Mouse (Mus musculus): ENCODE measurements around the gene Chrna9. TPM values are rescaled to one million over a fixed set of nuclear protein-coding genes. Genes with fewer than 3 reads are reported as not detected.

Chrna9 gene
- total and polyA plus RNA-seq, 3 experiments, result 0.57 TPM; not detected in 2

DNA sequence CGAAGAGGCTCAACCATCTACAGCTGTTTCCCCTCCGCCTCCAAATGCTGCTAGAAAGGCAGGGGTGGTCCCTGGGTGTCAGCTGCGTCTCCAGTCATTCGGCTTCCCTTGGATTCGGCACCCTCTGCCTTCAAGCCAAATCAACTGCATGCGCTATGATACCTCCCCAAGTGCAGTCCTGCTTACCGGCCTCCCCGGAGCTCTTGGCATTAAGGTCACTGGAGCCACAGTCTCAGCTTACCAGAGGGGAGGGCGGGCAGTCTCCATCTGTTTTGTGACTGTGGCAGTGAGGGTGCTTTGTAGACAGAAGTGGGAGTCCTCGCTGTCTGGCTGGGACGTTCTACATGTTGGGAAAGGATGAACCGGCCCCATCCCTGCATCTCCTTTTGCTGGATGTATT, 32.4 kb downstream of the Chrna9 start:
- peaks cover 0 to 3% of the 10 kb centered on the region in 2 experiments; a peak in 1 of 4 replicates for H3K4me1 ChIP-seq (ENCODE audit: control insufficient read depth in 1 of 2, insufficient read depth in 2 of 2)
- no peak for DNase-seq (ENCODE audit: extremely low read depth)
- H3K27me3 ChIP-seq (replicated peaks), result no peaks in the 10 kb centered on the region
- no peaks in the 10 kb centered on the region for H3K36me3 ChIP-seq (replicated peaks in 1 of 2; ENCODE audit: control insufficient read depth in 1 of 2, insufficient read depth in 1 of 2, low read length in 1 of 2)
- H3K4me3 ChIP-seq (replicated peaks in 1 of 3; ENCODE audit: low read depth in 2 of 3, low read length in 2 of 3, poor library complexity in 1 of 3), result no peak overlapping the region
- H3K79me2 ChIP-seq (replicated peaks; ENCODE audit: control insufficient read depth, extremely low read depth, insufficient read depth, poor library complexity, severe bottlenecking), result no peaks in the 10 kb centered on the region
- TF ChIP-seq ELF1 (IDR thresholded peaks at IDR 0.05; ENCODE audit: low read depth, low read length) (no peak), MXI1 (IDR thresholded peaks at IDR 0.05; ENCODE audit: low read depth, low read length) (no peak), IRF4 (IDR thresholded peaks at IDR 0.05; ENCODE audit: low read depth, low read length) (no peak), SMC3 (IDR thresholded peaks at IDR 0.05; ENCODE audit: low read depth, low read length) (no peak), E2F4 (IDR thresholded peaks at IDR 0.05; ENCODE audit: insufficient replicate concordance, low read depth, low read length) (no peak), POLR2AphosphoS2 (IDR thresholded peaks at IDR 0.05; ENCODE audit: low read depth, low read length) (no peak), USF2 (conservative IDR thresholded peaks at IDR 0.05; ENCODE audit: low read depth, low read length) (no peak)
- H3K4me2 ChIP-seq (ENCODE audit: insufficient read depth, low read depth, poor library complexity, severe bottlenecking), result no peak overlapping the region
- H3K9ac ChIP-seq (ENCODE audit: insufficient read depth, low read depth), result no peak overlapping the region
- no peaks in the 10 kb centered on the region for H3K9me3 ChIP-seq (replicated peaks; ENCODE audit: low read length)
- dilution Hi-C loops (cut with MboI; ENCODE audit: extremely low pct_ligation_motif_present, extremely low pct_unique_long_range_greater_than_20kb, low sequenced_read_pairs) (no loop called here), in situ Hi-C loops (cut with MboI; ENCODE audit: low pct_ligation_motif_present, low pct_unique_long_range_greater_than_20kb, low sequenced_read_pairs) (loop anchor here (25.0 kb wide), 1 partner anchor 270 kb away; no protein-coding TSS in a partner anchor)
- H3K27ac ChIP-seq (ENCODE audit: insufficient read depth, low read depth), result no peak overlapping the region

DNA sequence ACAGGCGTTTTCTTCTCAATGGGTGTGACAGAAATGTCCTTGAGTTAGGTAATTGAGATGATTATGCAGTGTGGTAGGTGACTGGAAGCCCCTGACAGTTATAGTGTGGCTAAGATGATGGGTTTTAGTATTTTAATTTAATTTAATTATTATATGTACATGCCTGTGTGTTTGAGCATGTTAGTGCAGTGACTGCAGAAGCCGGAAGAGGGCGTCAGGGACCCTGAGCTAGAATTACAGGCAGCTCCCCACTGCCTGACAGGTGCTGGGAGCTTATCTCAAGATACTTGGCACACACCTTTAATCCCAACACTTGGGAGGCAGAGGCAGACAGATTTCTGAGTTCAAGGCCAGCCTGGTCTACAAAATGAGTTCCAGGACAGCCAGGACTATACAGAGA, 33.3 kb downstream of the Chrna9 start:
- Histone ChIP-seq H3K9ac (ENCODE audit: insufficient read depth, low read depth) (no peak overlapping the region), H3K79me2 (replicated peaks; ENCODE audit: control insufficient read depth, extremely low read depth, insufficient read depth, poor library complexity, severe bottlenecking) (no peaks in the 10 kb centered on the region), H3K4me2 (ENCODE audit: insufficient read depth, low read depth, poor library complexity, severe bottlenecking) (no peak overlapping the region), H3K4me3 (replicated peaks in 1 of 3; ENCODE audit: low read depth in 2 of 3, low read length in 2 of 3, poor library complexity in 1 of 3) (no peak overlapping the region), H3K27me3 (replicated peaks) (no peaks in the 10 kb centered on the region), H3K4me1 (ENCODE audit: control insufficient read depth in 1 of 2, insufficient read depth in 2 of 2) (no peaks in the 10 kb centered on the region), H3K9me3 (replicated peaks; ENCODE audit: low read length) (no peaks in the 10 kb centered on the region), H3K36me3 (replicated peaks in 1 of 2; ENCODE audit: control insufficient read depth in 1 of 2, insufficient read depth in 1 of 2, low read length in 1 of 2) (no peaks in the 10 kb centered on the region), H3K27ac (ENCODE audit: insufficient read depth, low read depth) (no peak overlapping the region)
- dilution Hi-C loops (cut with MboI; ENCODE audit: extremely low pct_ligation_motif_present, extremely low pct_unique_long_range_greater_than_20kb, low sequenced_read_pairs), result no loop called here
- TF ChIP-seq KAT2A (IDR thresholded peaks at IDR 0.05; ENCODE audit: insufficient replicate concordance, low read length) (no peak), CTCF (conservative IDR thresholded peaks at IDR 0.05 in 1 of 2, IDR thresholded peaks at IDR 0.05 in 1 of 2; ENCODE audit: low read depth in 2 of 2, low read length in 2 of 2) (0 out of 4 replicates have a peak, but pooled peaks of 1 of the 2 experiments have one; percentile 4), MXI1 (IDR thresholded peaks at IDR 0.05; ENCODE audit: low read depth, low read length) (no peak)
- DNase-seq (ENCODE audit: extremely low read depth), result no peak
- in situ Hi-C loops (cut with MboI; ENCODE audit: low pct_ligation_motif_present, low pct_unique_long_range_greater_than_20kb, low sequenced_read_pairs), result loop anchor here (25.0 kb wide), 1 partner anchor 269 kb away; no protein-coding TSS in a partner anchor

- Histone ChIP-seq H3K9me3 (replicated peaks; ENCODE audit: low read length) (no peaks in the 10 kb centered on the region), H3K36me3 (replicated peaks in 1 of 2; ENCODE audit: control insufficient read depth in 1 of 2, insufficient read depth in 1 of 2, low read length in 1 of 2) (no peaks in the 10 kb centered on the region), H3K4me2 (ENCODE audit: insufficient read depth, low read depth, poor library complexity, severe bottlenecking) (no peak overlapping the region), H3K4me3 (replicated peaks in 1 of 3; ENCODE audit: low read depth in 2 of 3, low read length in 2 of 3, poor library complexity in 1 of 3) (no peak overlapping the region), H3K79me2 (replicated peaks; ENCODE audit: control insufficient read depth, extremely low read depth, insufficient read depth, poor library complexity, severe bottlenecking) (no peaks in the 10 kb centered on the region), H3K27ac (ENCODE audit: insufficient read depth, low read depth) (no peak overlapping the region), H3K4me1 (ENCODE audit: control insufficient read depth in 1 of 2, insufficient read depth in 2 of 2) (no peaks in the 10 kb centered on the region), H3K27me3 (replicated peaks) (no peaks in the 10 kb centered on the region), H3K9ac (ENCODE audit: insufficient read depth, low read depth) (no peak overlapping the region)
- dilution Hi-C loops (cut with MboI; ENCODE audit: extremely low pct_ligation_motif_present, extremely low pct_unique_long_range_greater_than_20kb, low sequenced_read_pairs), result no loop called here
- DNase-seq (ENCODE audit: extremely low read depth), result no peak
- in situ Hi-C loops (cut with MboI; ENCODE audit: low pct_ligation_motif_present, low pct_unique_long_range_greater_than_20kb, low sequenced_read_pairs), result loop anchor here (25.0 kb wide), 1 partner anchor 264 kb away; no protein-coding TSS in a partner anchor
- no peak for TF ChIP-seq POLR2A (IDR thresholded peaks at IDR 0.05; ENCODE audit: low read depth, low read length)
- TF ChIP-seq KAT2A (IDR thresholded peaks at IDR 0.05; ENCODE audit: insufficient replicate concordance, low read length), result no peak
- no peak for TF ChIP-seq RCOR1 (conservative IDR thresholded peaks at IDR 0.05; ENCODE audit: low read depth, low read length)
- TF ChIP-seq ZKSCAN1 (IDR thresholded peaks at IDR 0.05; ENCODE audit: borderline replicate concordance, low read depth, low read length), result no peak
- no peak for TF ChIP-seq RAD21 (IDR thresholded peaks at IDR 0.05; ENCODE audit: low read depth, low read length)
Measured at GRCm38 (mm10) chr5:65973189-65973588, 38.5 kb downstream of the Chrna9 start.
